Mouse (Mus musculus): Measurements from ENCODE around the gene Gm9964. TPM values are rescaled to one million over a fixed set of nuclear protein-coding genes. Genes with fewer than 3 reads are reported as not detected.

Gene Gm9964
- polyA plus RNA-seq (2012; rRNA removed) (not detected in 2 replicates), polyA plus RNA-seq (2014; fragmentation: Nextera tagmentation; extraction: Ambion mirVana) (not detected in 2 replicates)

GRCm38 (mm10) chr11:79296856-79297491, at the start of gene Gm9964:
Gm9964 (minus strand) TSS chr11:79296906.
- DNase-seq (ENCODE audit: low spot score) (no peak), ATAC-seq (ENCODE audit: low FRiP score, low read depth) (no peak)
- Histone ChIP-seq H3K4me1 (ENCODE audit: control insufficient read depth, insufficient read depth, low read length) (0 out of 2 replicates have a peak, but pooled peaks cover 3% of the 10 kb centered on the region), H3K27ac (replicated peaks; ENCODE audit: low read depth, low read length) (no peak within 1 kb of the TSS), H3K4me3 (replicated peaks; ENCODE audit: low read length) (no peak within 1 kb of the TSS), H3K9ac (ENCODE audit: low read depth, low read length, severe bottlenecking) (no peak within 1 kb of the TSS), H3K9me3 (ENCODE audit: control insufficient read depth, low read length) (no peaks in the 10 kb centered on the region), H3K36me3 (ENCODE audit: control insufficient read depth, insufficient read depth, low read length) (no peaks in the 10 kb centered on the region), H3K4me2 (replicated peaks; ENCODE audit: low read depth, low read length, severe bottlenecking) (no peak within 1 kb of the TSS), H3K27me3 (ENCODE audit: control insufficient read depth, insufficient read depth, low read length) (no peaks in the 10 kb centered on the region)
- TF ChIP-seq POLR2A (IDR thresholded peaks at IDR 0.05; ENCODE audit: borderline replicate concordance, extremely low read depth, insufficient read depth, insufficient read length), result no peak
- 85% methylated on average over 5 of the region's 5 CpGs for WGBS

GRCm38 (mm10) chr11:79339808-79340781, 43.4 kb upstream of the Gm9964 start:
- H3K9ac ChIP-seq (ENCODE audit: low read depth, low read length, severe bottlenecking), result peak overlapping the region; percentile 95
- no peaks in the 10 kb centered on the region for H3K9me3 ChIP-seq (ENCODE audit: control insufficient read depth, low read length)
- no peak for TF ChIP-seq POLR2A (IDR thresholded peaks at IDR 0.05; ENCODE audit: borderline replicate concordance, extremely low read depth, insufficient read depth, insufficient read length)
- WGBS, result 4% methylated on average over 34 of the region's 63 CpGs
- peak overlapping the region; percentile 93 for H3K27ac ChIP-seq (replicated peaks; ENCODE audit: low read depth, low read length)
- H3K4me3 ChIP-seq (replicated peaks; ENCODE audit: low read length), result peak overlapping the region; percentile 89
- H3K36me3 ChIP-seq (ENCODE audit: control insufficient read depth, insufficient read depth, low read length), result peaks cover 17% of the 10 kb centered on the region
- peak overlapping the region; percentile 79 for H3K4me2 ChIP-seq (replicated peaks; ENCODE audit: low read depth, low read length, severe bottlenecking)
- H3K27me3 ChIP-seq (ENCODE audit: control insufficient read depth, insufficient read depth, low read length), result no peaks in the 10 kb centered on the region
- peaks cover 14% of the 10 kb centered on the region for H3K4me1 ChIP-seq (ENCODE audit: control insufficient read depth, insufficient read depth, low read length)
- ATAC-seq (ENCODE audit: low FRiP score, low read depth) (peak; percentile 62), DNase-seq (ENCODE audit: low spot score) (peak; percentile 37)

DNA sequence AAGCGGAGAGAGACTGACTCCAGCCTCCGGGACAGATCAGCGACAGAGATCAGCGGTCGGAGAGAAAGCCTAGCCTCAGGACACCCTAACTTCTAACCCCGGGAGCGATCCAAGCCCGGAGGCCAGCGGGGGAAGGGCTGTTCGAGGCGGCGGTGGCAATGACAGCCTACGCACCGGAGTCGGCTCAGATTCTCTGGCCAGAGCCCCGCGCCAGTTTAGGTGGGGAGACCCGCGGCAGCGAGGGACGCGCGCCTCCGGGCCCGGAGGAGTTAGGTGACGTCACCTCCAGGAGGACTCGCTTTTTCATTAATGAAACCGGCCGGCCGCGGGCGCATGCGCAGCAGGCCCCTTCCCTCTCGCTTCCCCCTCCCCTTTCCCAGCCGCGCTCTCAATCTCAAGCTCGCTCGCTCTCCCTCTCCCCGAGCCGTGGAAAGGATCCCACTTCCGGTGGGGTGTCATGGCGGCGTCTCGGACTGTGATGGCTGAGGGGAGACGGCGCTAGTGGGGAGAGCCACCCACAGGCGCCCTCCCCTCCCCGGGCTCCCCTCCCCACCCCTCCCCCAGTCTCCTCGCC, 42.6 kb upstream of the Gm9964 start, which contains the start of gene Nf1:
Nf1 (plus strand) TSS at position 460 of the 574 bp plus-strand sequence.
- Histone ChIP-seq H3K9ac (ENCODE audit: low read depth, low read length, severe bottlenecking) (peak within 1 kb of the TSS; percentile 95), H3K4me2 (replicated peaks; ENCODE audit: low read depth, low read length, severe bottlenecking) (peak within 1 kb of the TSS; percentile 79), H3K27ac (replicated peaks; ENCODE audit: low read depth, low read length) (peak within 1 kb of the TSS; percentile 93), H3K4me3 (replicated peaks; ENCODE audit: low read length) (peak within 1 kb of the TSS; percentile 89), H3K36me3 (ENCODE audit: control insufficient read depth, insufficient read depth, low read length) (peaks cover 11% of the 10 kb centered on the region; the same call in 1 of the 2 replicates), H3K9me3 (ENCODE audit: control insufficient read depth, low read length) (no peaks in the 10 kb centered on the region), H3K27me3 (ENCODE audit: control insufficient read depth, insufficient read depth, low read length) (no peaks in the 10 kb centered on the region), H3K4me1 (ENCODE audit: control insufficient read depth, insufficient read depth, low read length) (peaks cover 14% of the 10 kb centered on the region)
- WGBS, result under 1% methylated on average over 36 of the region's 49 CpGs
- peak; percentile 67; the same call in 1 of the 2 replicates for TF ChIP-seq POLR2A (IDR thresholded peaks at IDR 0.05; ENCODE audit: borderline replicate concordance, extremely low read depth, insufficient read depth, insufficient read length)
- peak; percentile 94 for ATAC-seq (ENCODE audit: low FRiP score, low read depth)
- DNase-seq (ENCODE audit: low spot score), result peak; percentile 97

- 59% methylated on average over 4 of the region's 4 CpGs for WGBS
- Histone ChIP-seq H3K4me3 (replicated peaks; ENCODE audit: low read length) (peak overlapping the region; percentile 89), H3K4me2 (replicated peaks; ENCODE audit: low read depth, low read length, severe bottlenecking) (peak overlapping the region; percentile 74), H3K4me1 (ENCODE audit: control insufficient read depth, insufficient read depth, low read length) (peaks cover 14% of the 10 kb centered on the region), H3K27me3 (ENCODE audit: control insufficient read depth, insufficient read depth, low read length) (no peaks in the 10 kb centered on the region), H3K36me3 (ENCODE audit: control insufficient read depth, insufficient read depth, low read length) (peaks cover 6% of the 10 kb centered on the region; the same call in 1 of the 2 replicates), H3K27ac (replicated peaks; ENCODE audit: low read depth, low read length) (peak overlapping the region; percentile 93), H3K9me3 (ENCODE audit: control insufficient read depth, low read length) (no peaks in the 10 kb centered on the region), H3K9ac (ENCODE audit: low read depth, low read length, severe bottlenecking) (peak overlapping the region; percentile 95)
- DNase-seq (ENCODE audit: low spot score), result no peak
- ATAC-seq (ENCODE audit: low FRiP score, low read depth), result no peak
- TF ChIP-seq POLR2A (IDR thresholded peaks at IDR 0.05; ENCODE audit: borderline replicate concordance, extremely low read depth, insufficient read depth, insufficient read length), result no peak
These were observed 41.9 kb upstream of the Gm9964 start for GRCm38 (mm10) chr11:79338621-79339020.
